Mouse (Mus musculus) right cerebral cortex, adult 2 months (tissue): ENCODE measurements at regions not wholly inside any gene's neighbourhood (a gene's known extent, or its start where the extent isn't known, plus 50 kb on each side); places are given as distances from the start of the nearest gene placed in this dataset.
A peak's percentile ranks its signal among the peaks of the same experiment; 100 is the strongest.
"Not testable (repeated sequence)": the region's sequence is repeated elsewhere in the genome, so short reads cannot be mapped to it uniquely, and the experiment has no call there.

Experiments
- DNase-seq, 2 experiments: peaks; one replicate each; pipeline ENCODE4 v3.0.0; 2021 to 2022; ENCODE audit warnings: low spot score in 2 of 2

GRCm38 (mm10) chr6:50821401-50822235 lies 167.4 kb upstream of the Npvf start:
- no peak for DNase-seq

- DNase-seq = no peak
Measured at GRCm38 (mm10) chr6:50822236-50823151, 168.3 kb upstream of the Npvf start.

GRCm38 (mm10) chr6:50823220-50823910 lies 169.1 kb upstream of the Npvf start:
- DNase-seq = no peak

GRCm38 (mm10) chr6:50824466-50824865 lies 170.2 kb upstream of the Npvf start:
- DNase-seq = no peak

- no peak for DNase-seq
Measured at GRCm38 (mm10) chr6:50831725-50832124, 177.5 kb upstream of the Npvf start.

GRCm38 (mm10) chr6:50835997-50836625 lies 181.9 kb upstream of the Npvf start:
- no peak for DNase-seq

GRCm38 (mm10) chr6:50840826-50841225 lies 186.6 kb upstream of the Npvf start:
- no peak for DNase-seq

GRCm38 (mm10) chr6:50845246-50845645 lies 191.0 kb upstream of the Npvf start:
- not testable (repeated sequence) for DNase-seq

GRCm38 (mm10) chr6:50846740-50847516 lies 192.7 kb upstream of the Npvf start:
- DNase-seq = no peak

- DNase-seq = no peak
Measured at GRCm38 (mm10) chr6:50847548-50847947, 193.3 kb upstream of the Npvf start.

GRCm38 (mm10) chr6:50859162-50859561 lies 204.9 kb upstream of the Npvf start:
- no peak for DNase-seq

- no peak for DNase-seq
Measured at GRCm38 (mm10) chr6:50877991-50878390, 223.8 kb upstream of the Npvf start.

GRCm38 (mm10) chr6:50882298-50882697 lies 228.1 kb upstream of the Npvf start:
- no peak for DNase-seq

GRCm38 (mm10) chr6:50882759-50883158 lies 228.5 kb upstream of the Npvf start:
- DNase-seq = no peak

- DNase-seq = no peak
Measured at GRCm38 (mm10) chr6:50885031-50885430, 230.8 kb upstream of the Npvf start.

- no peak for DNase-seq
Measured at GRCm38 (mm10) chr6:50885771-50886360, 231.6 kb upstream of the Npvf start.

GRCm38 (mm10) chr6:50890370-50891204 lies 236.3 kb upstream of the Npvf start:
- peak; percentile 21 to 24 for DNase-seq

- DNase-seq = no peak
Measured at GRCm38 (mm10) chr6:50891205-50891526, 236.9 kb upstream of the Npvf start.

GRCm38 (mm10) chr6:50898792-50899191 lies 244.6 kb upstream of the Npvf start:
- DNase-seq = no peak
